Mouse (Mus musculus): ENCODE results near the gene Dmkn.

Dmkn gene

GRCm38 (mm10) chr7:30761769-30762352 lies 1.7 kb upstream of the Dmkn start:
- no peak for DNase-seq (ENCODE audit: low spot score in 2 of 2)

- no peak for DNase-seq (ENCODE audit: low spot score in 2 of 2)
Observed at GRCm38 (mm10) chr7:30765173-30765572, 1.6 kb downstream of the Dmkn start.

- no peak for DNase-seq (ENCODE audit: low spot score in 2 of 2)
Observed at GRCm38 (mm10) chr7:30766408-30766807, 2.9 kb downstream of the Dmkn start.

GRCm38 (mm10) chr7:30769236-30769635 lies 5.7 kb downstream of the Dmkn start:
- DNase-seq (ENCODE audit: low spot score in 2 of 2), result no peak

- DNase-seq (ENCODE audit: low spot score in 2 of 2), result no peak
Observed at GRCm38 (mm10) chr7:30776104-30776503, 12.5 kb downstream of the Dmkn start.

- no peak for DNase-seq (ENCODE audit: low spot score in 2 of 2)
Observed at GRCm38 (mm10) chr7:30777081-30777579, 13.6 kb downstream of the Dmkn start.

- DNase-seq (ENCODE audit: low spot score in 2 of 2), result no peak
Observed at GRCm38 (mm10) chr7:30777911-30778310, 14.4 kb downstream of the Dmkn start.

GRCm38 (mm10) chr7:30781792-30782191 lies 18.2 kb downstream of the Dmkn start:
- DNase-seq (ENCODE audit: low spot score in 2 of 2), result no peak

- no peak for DNase-seq (ENCODE audit: low spot score in 2 of 2)
Observed at GRCm38 (mm10) chr7:30782658-30783057, 19.1 kb downstream of the Dmkn start.

GRCm38 (mm10) chr7:30785154-30785553 lies 21.6 kb downstream of the Dmkn start:
- no peak for DNase-seq (ENCODE audit: low spot score in 2 of 2)

GRCm38 (mm10) chr7:30785721-30786546 lies 22.4 kb downstream of the Dmkn start:
- no peak for DNase-seq (ENCODE audit: low spot score in 2 of 2)

- no peak for DNase-seq (ENCODE audit: low spot score in 2 of 2)
Observed at GRCm38 (mm10) chr7:30787377-30788022, 23.9 kb downstream of the Dmkn start, which contains the start of gene Krtdap. Gene Krtdap (plus strand): TSS chr7:30787896.

GRCm38 (mm10) chr7:30790141-30790540 lies 26.6 kb downstream of the Dmkn start:
- DNase-seq (ENCODE audit: low spot score in 2 of 2), result no peak

GRCm38 (mm10) chr7:30791921-30792320 lies 28.4 kb downstream of the Dmkn start:
- DNase-seq (ENCODE audit: low spot score in 2 of 2), result no peak

- no peak for DNase-seq (ENCODE audit: low spot score in 2 of 2)
Observed at GRCm38 (mm10) chr7:30794921-30795320, 31.4 kb downstream of the Dmkn start.

- no peak for DNase-seq (ENCODE audit: low spot score in 2 of 2)
Observed at GRCm38 (mm10) chr7:30796790-30797189, 33.2 kb downstream of the Dmkn start.

GRCm38 (mm10) chr7:30800653-30801052 lies 37.1 kb downstream of the Dmkn start:
- DNase-seq (ENCODE audit: low spot score in 2 of 2), result no peak

GRCm38 (mm10) chr7:30803256-30803655 lies 39.7 kb downstream of the Dmkn start:
- DNase-seq (ENCODE audit: low spot score in 2 of 2), result no peak

- no peak for DNase-seq (ENCODE audit: low spot score in 2 of 2)
Observed at GRCm38 (mm10) chr7:30804026-30804715, 40.6 kb downstream of the Dmkn start.

GRCm38 (mm10) chr7:30805924-30806323 lies 42.4 kb downstream of the Dmkn start:
- peak; percentile 68 to 93 for DNase-seq (ENCODE audit: low spot score in 2 of 2)

GRCm38 (mm10) chr7:30810319-30810718 lies 46.8 kb downstream of the Dmkn start:
- DNase-seq (ENCODE audit: low spot score in 2 of 2), result no peak

- DNase-seq (ENCODE audit: low spot score in 2 of 2), result peak in 1 of 2 experiments; percentile 29
Observed at GRCm38 (mm10) chr7:30811757-30812290, 48.3 kb downstream of the Dmkn start.

All from spleen, postnatal 4 days (tissue).